Mouse (Mus musculus): ENCODE results near the gene Olfr1307.

The Olfr1307 gene

DNA sequence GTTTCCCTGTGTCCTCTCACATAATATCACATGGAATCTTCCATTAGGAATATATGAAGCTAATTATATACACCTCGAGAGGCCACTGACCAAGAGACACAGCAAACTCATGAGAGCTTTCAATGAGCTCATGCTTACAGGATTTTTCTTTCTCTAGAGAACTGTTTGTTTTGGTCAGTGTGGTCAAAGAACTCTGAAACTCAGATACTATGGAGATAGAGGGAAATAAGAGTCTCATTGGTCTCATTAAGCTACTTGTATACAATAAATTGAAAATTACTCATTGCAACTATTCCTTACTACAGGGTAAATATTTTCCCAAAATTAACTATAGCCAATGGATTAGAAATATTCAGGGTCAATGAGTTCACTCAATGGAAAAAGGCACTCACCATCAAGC, at the start of gene Olfr1307:
Olfr1307 (minus strand) TSS at position 101 of the 400 bp plus-strand sequence.
- no peak for DNase-seq (ENCODE audit: low spot score in 2 of 2)

DNA sequence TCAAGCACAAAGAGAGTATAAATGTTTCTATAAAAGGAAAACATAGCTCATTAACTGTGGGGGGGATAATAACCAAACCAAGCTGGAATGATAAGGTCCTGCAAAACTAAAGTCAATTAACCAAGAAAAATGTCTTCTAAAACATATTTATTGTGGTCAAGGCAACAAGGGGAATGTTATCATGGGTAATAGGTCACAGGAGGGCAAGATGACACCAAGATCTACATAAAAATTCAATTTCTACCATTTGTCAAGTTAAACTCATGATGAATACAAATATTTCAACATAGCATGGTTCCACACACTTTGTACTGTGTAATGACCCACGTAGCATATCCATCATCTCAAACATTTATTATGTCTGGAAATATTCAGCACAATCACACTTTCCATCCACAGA, 40.9 kb upstream of the Olfr1307 start, which contains the start of gene Olfr1309:
Olfr1309 (minus strand) TSS at position 101 of the 400 bp plus-strand sequence.
- no peak for DNase-seq (ENCODE audit: low spot score in 2 of 2)

DNA sequence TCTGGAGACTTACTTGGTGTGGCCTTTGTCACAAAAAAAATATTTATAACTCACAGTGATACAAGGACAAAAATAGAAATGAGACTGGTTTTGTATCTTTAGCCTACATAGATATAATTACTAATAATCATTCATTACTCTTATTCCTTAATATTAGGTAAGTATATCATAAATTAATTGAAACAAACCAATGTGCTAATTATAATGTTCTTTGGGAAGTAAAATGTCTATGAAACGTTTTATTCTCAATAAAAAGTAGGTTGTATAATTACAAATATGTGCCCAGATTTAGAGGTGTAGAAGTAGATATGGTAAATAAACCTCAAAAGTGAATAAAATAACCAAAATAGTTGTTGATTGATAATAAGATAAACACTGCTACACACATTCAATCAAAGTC, 15.6 kb upstream of the Olfr1307 start, which contains the start of gene Olfr1308:
Olfr1308 (minus strand) TSS at position 101 of the 400 bp plus-strand sequence.
- DNase-seq (ENCODE audit: low spot score in 2 of 2): no peak

DNA sequence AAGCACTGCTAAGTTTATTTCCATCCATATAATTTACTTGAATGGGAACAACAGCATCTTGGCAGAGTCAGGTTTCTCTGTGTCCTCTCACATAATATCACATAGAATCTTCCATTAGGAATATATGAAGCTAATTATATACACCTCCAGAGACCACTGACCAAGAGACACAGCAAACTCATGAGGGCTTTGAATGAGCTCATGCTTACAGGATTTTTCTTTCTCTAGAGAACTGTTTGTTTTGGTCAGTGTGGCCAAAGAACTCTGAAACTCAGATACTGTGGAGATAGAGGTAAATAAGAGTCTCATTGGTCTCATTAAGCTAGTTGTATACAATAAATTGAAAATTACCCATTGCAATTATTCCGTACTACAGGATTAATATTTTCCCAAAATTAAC, 33.1 kb downstream of the Olfr1307 start, which contains the start of gene Olfr1306:
Olfr1306 (minus strand) TSS at position 101 of the 400 bp plus-strand sequence.
- DNase-seq (ENCODE audit: low spot score in 2 of 2): no peak

Measured in natural killer cell, adult 2 months (primary cell).